Mouse (Mus musculus): ENCODE data around the gene Entr1.

- TF ChIP-seq POLR2A (IDR thresholded peaks at IDR 0.05; ENCODE audit: borderline replicate concordance, extremely low read depth, low read depth, low read length) = no peak
- TF ChIP-seq CTCF (IDR thresholded peaks at IDR 0.05; ENCODE audit: insufficient read depth, low read length) = no peak
These were observed 29.1 kb downstream of the Entr1 start for GRCm38 (mm10) chr2:26359983-26360382.
